Mouse (Mus musculus) G1E (cell line): ENCODE measurements at regions not wholly inside any gene's neighbourhood (a gene's known extent, or its start where the extent isn't known, plus 50 kb on each side); places are given as distances from the start of the nearest gene placed in this dataset.

Source experiments
- ATAC-seq: 2 replicates; pipeline ENCODE4 v1.8.0; 2016; ENCODE audit warnings: mild to moderate bottlenecking; ENCODE audit not compliant: insufficient number of reproducible peaks, poor library complexity, low FRiP score, severe bottlenecking; ENCODE audit errors: extremely low read depth
- DNase-seq: peaks from one replicate; pipeline ENCODE4 v3.0.0; 2012; ENCODE audit warnings: low spot score
- H3K27me3 ChIP-seq: 2 replicates; pipeline ENCODE4 v1.6.1; 2012; ENCODE audit warnings: mild to moderate bottlenecking, low read length, inconsistent platforms; ENCODE audit not compliant: insufficient read depth
- H3K36me3 ChIP-seq: replicated peaks from 2 replicates; pipeline ENCODE3; 2012; ENCODE audit warnings: mild to moderate bottlenecking, inconsistent platforms
- H3K4me1 ChIP-seq: 2 replicates; pipeline ENCODE4 v1.6.1; 2012; ENCODE audit warnings: low read depth, low read length, inconsistent platforms, mixed read lengths; ENCODE audit not compliant: insufficient read depth
- H3K4me3 ChIP-seq: 2 replicates; pipeline ENCODE4 v1.5.1; 2012; ENCODE audit warnings: low read depth, mild to moderate bottlenecking, inconsistent platforms, low read length, moderate library complexity, mixed read lengths
- H3K9me3 ChIP-seq: replicated peaks from 2 replicates; pipeline ENCODE4 v1.6.1; 2012; ENCODE audit warnings: inconsistent platforms
- CTCF ChIP-seq: IDR thresholded peaks from 2 replicates; pipeline ENCODE4 v1.5.1; 2012; ENCODE audit warnings: low read depth, low read length, inconsistent platforms, mixed read lengths
- GATA1 ChIP-seq: IDR thresholded peaks from 2 replicates; pipeline ENCODE4 v1.6.1; 2012; ENCODE audit warnings: borderline replicate concordance, low read length, inconsistent platforms, mixed read lengths
- GATA2 ChIP-seq: IDR thresholded peaks from 2 replicates; pipeline ENCODE4 v1.6.1; 2012; ENCODE audit warnings: low read depth, low read length, inconsistent platforms, borderline replicate concordance
- POLR2AphosphoS5 ChIP-seq: IDR thresholded peaks from 2 replicates; pipeline ENCODE4 v1.6.1; 2012; ENCODE audit warnings: low read depth, low read length, inconsistent platforms; ENCODE audit not compliant: insufficient replicate concordance
- TAL1 ChIP-seq: conservative IDR thresholded peaks from 2 replicates; pipeline ENCODE4 v1.6.1; 2012; ENCODE audit warnings: low read depth, low read length, inconsistent platforms, mixed read lengths

DNA sequence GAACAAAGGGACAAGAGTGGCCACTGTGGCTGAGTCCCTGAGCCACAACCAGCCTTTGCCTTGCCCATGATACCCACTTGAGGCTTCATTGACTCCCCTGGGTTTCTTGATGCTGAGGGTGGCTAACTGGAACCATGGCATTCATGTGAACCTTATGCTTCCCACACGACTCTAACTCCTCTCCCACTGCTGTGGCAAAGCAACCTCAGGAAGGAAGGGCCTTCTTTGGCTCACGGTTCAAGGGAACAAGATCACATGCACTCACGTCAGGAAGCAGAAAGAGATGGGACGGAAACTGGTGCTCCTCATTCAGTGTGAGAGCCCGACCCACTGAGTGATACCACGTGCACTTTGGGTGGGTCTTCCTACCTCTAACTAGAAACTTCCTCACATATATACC is 190.3 kb downstream of the Pdcd6ip start:
- Histone ChIP-seq H3K4me1 (no peaks in the 10 kb centered on the region), H3K27me3 (no peaks in the 10 kb centered on the region), H3K36me3 (no peaks in the 10 kb centered on the region), H3K4me3 (no peak overlapping the region), H3K9me3 (peaks cover 60% of the 10 kb centered on the region)
- no peak for TF ChIP-seq CTCF
- no peak for TF ChIP-seq GATA1
- no peak for TF ChIP-seq GATA2
- DNase-seq (no peak), ATAC-seq (no peak)

GRCm38 (mm10) chr9:113515703-113516020 is 192.4 kb downstream of the Pdcd6ip start:
- Histone ChIP-seq H3K4me1 (no peaks in the 10 kb centered on the region), H3K4me3 (no peak overlapping the region), H3K9me3 (peaks cover 58% of the 10 kb centered on the region), H3K27me3 (no peaks in the 10 kb centered on the region), H3K36me3 (no peaks in the 10 kb centered on the region)
- DNase-seq (no peak), ATAC-seq (no peak)
- TF ChIP-seq CTCF (no peak), POLR2AphosphoS5 (no peak), GATA1 (no peak), GATA2 (no peak), TAL1 (no peak)

- peaks cover 58% of the 10 kb centered on the region for H3K9me3 ChIP-seq
- no peak for ATAC-seq
- TF ChIP-seq CTCF (no peak), TAL1 (no peak), GATA2 (no peak), GATA1 (no peak), POLR2AphosphoS5 (no peak)
- no peaks in the 10 kb centered on the region for H3K4me1 ChIP-seq
- H3K36me3 ChIP-seq: no peaks in the 10 kb centered on the region
- no peak for DNase-seq
- no peak overlapping the region for H3K4me3 ChIP-seq
- H3K27me3 ChIP-seq: no peaks in the 10 kb centered on the region
These were observed 193.0 kb downstream of the Pdcd6ip start for GRCm38 (mm10) chr9:113514846-113515702.

- Histone ChIP-seq H3K36me3 (no peaks in the 10 kb centered on the region), H3K9me3 (peaks cover 64% of the 10 kb centered on the region), H3K4me3 (no peak overlapping the region), H3K4me1 (no peaks in the 10 kb centered on the region), H3K27me3 (no peaks in the 10 kb centered on the region)
- TF ChIP-seq TAL1: no peak
- TF ChIP-seq GATA2: no peak
- no peak for TF ChIP-seq CTCF
- no peak for TF ChIP-seq GATA1
- TF ChIP-seq POLR2AphosphoS5: no peak
- ATAC-seq (no peak), DNase-seq (no peak)
These were observed 196.8 kb downstream of the Pdcd6ip start for GRCm38 (mm10) chr9:113511302-113511701.

- no peaks in the 10 kb centered on the region for H3K36me3 ChIP-seq
- ATAC-seq: no peak
- H3K9me3 ChIP-seq: peaks cover 61% of the 10 kb centered on the region
- H3K4me3 ChIP-seq: no peak overlapping the region
- no peak for TF ChIP-seq TAL1
- no peak for TF ChIP-seq GATA1
- no peak for TF ChIP-seq CTCF
- TF ChIP-seq POLR2AphosphoS5: no peak
- no peak for TF ChIP-seq GATA2
- H3K27me3 ChIP-seq: no peaks in the 10 kb centered on the region
- no peak for DNase-seq
- no peaks in the 10 kb centered on the region for H3K4me1 ChIP-seq
These were observed 198.7 kb downstream of the Pdcd6ip start for GRCm38 (mm10) chr9:113509368-113509767.

GRCm38 (mm10) chr9:113508821-113509220 is 199.2 kb downstream of the Pdcd6ip start:
- Histone ChIP-seq H3K9me3 (peaks cover 60% of the 10 kb centered on the region), H3K36me3 (no peaks in the 10 kb centered on the region), H3K4me3 (no peak overlapping the region), H3K4me1 (no peaks in the 10 kb centered on the region), H3K27me3 (no peaks in the 10 kb centered on the region)
- ATAC-seq: no peak
- no peak for TF ChIP-seq TAL1
- no peak for TF ChIP-seq POLR2AphosphoS5
- TF ChIP-seq GATA1: no peak
- no peak for TF ChIP-seq GATA2
- TF ChIP-seq CTCF: no peak
- no peak for DNase-seq
